Mouse (Mus musculus) liver, adult 2 months (tissue): ENCODE measurements around the gene Erg.

ENCODE experiments used
- CTCF ChIP-seq: fragments of 200-500 bp; IDR thresholded peaks from 2 replicates; pipeline ENCODE4 v1.5.1; 2011; ENCODE audit warnings: low read depth, low read length, control low read depth
- POLR2A ChIP-seq: fragments of 200-500 bp; IDR thresholded peaks from 2 replicates; pipeline ENCODE4 v1.6.1; 2011; ENCODE audit warnings: low read length, control low read depth; ENCODE audit not compliant: insufficient read depth; ENCODE audit errors: extremely low read depth

GRCm38 (mm10) chr16:95353838-95354237 lies 232.6 kb downstream of the Erg start:
- TF ChIP-seq POLR2A (no peak), CTCF (no peak)
